Mouse (Mus musculus) gastrocnemius, adult 2 months (tissue): ENCODE results near the gene Uts2b. TPM values are rescaled to one million over a fixed set of nuclear protein-coding genes. Genes with fewer than 3 reads are reported as not detected.
"Not testable (repeated sequence)": the region's sequence is repeated elsewhere in the genome, so short reads cannot be mapped to it uniquely, and the experiment has no call there.

ENCODE experiments used
- DNase-seq: peaks from one replicate; pipeline ENCODE4 v3.0.0; 2022
- H3K27ac ChIP-seq: fragments of 200-600 bp; 2 replicates; pipeline ENCODE4 v1.8.1; 2022; ENCODE audit warnings: mild to moderate bottlenecking
- H3K4me3 ChIP-seq: fragments of 200-600 bp; 2 replicates; pipeline ENCODE4 v1.8.1; 2022; ENCODE audit warnings: mild to moderate bottlenecking, moderate library complexity
- CTCF ChIP-seq: fragments of 200-600 bp; IDR thresholded peaks from 2 replicates; pipeline ENCODE4 v1.8.1; 2022; ENCODE audit warnings: antibody characterized with exemption, mild to moderate bottlenecking, moderate library complexity
- intact Hi-C: fragments of 180-260 bp; cut with DNase I; formaldehyde crosslinking; loops from one replicate; pipeline ENCODE4 v1.15.1; 2025
- total RNA-seq, 2 experiments: library from RNA; stranded (reverse); gene quantifications; 2 replicates each; pipeline ENCODE4 v1.2.3; 2021

Gene Uts2b
- total RNA-seq, 2 experiments from 2014 or later = not detected

- DNase-seq = no peak
- Histone ChIP-seq H3K27ac (no peak overlapping the region), H3K4me3 (no peak overlapping the region)
- no peak for TF ChIP-seq CTCF
- intact Hi-C loops = no loop called here
Observed at GRCm38 (mm10) chr16:27349878-27350532, 20.0 kb downstream of the Uts2b start.

GRCm38 (mm10) chr16:27349235-27349634 lies 20.8 kb downstream of the Uts2b start:
- intact Hi-C loops = no loop called here

GRCm38 (mm10) chr16:27348359-27348758 lies 21.7 kb downstream of the Uts2b start:
- intact Hi-C loops = no loop called here
- no peak for DNase-seq
- Histone ChIP-seq H3K27ac (no peak overlapping the region), H3K4me3 (no peak overlapping the region)
- no peak for TF ChIP-seq CTCF

More at GRCm38 (mm10) chr16:27349235-27349634, 20.8 kb downstream of the Uts2b start:
- DNase-seq = no peak
- Histone ChIP-seq H3K27ac (no peak overlapping the region), H3K4me3 (no peak overlapping the region)
- no peak for TF ChIP-seq CTCF

- Histone ChIP-seq H3K27ac (no peak overlapping the region), H3K4me3 (no peak overlapping the region)
- intact Hi-C loops = no loop called here
- DNase-seq = no peak
- no peak for TF ChIP-seq CTCF
Observed at GRCm38 (mm10) chr16:27347521-27347920, 22.5 kb downstream of the Uts2b start.

- intact Hi-C loops = no loop called here
- no peak for DNase-seq
- H3K4me3 ChIP-seq = no peak overlapping the region
- no peak for TF ChIP-seq CTCF
- no peak overlapping the region for H3K27ac ChIP-seq
Observed at GRCm38 (mm10) chr16:27326463-27326862, 43.6 kb downstream of the Uts2b start.

- intact Hi-C loops = no loop called here
- DNase-seq = no peak
- H3K4me3 ChIP-seq = no peak overlapping the region
- no peak overlapping the region for H3K27ac ChIP-seq
- TF ChIP-seq CTCF = no peak
Observed at GRCm38 (mm10) chr16:27322047-27322446, 48.0 kb downstream of the Uts2b start.

GRCm38 (mm10) chr16:27319099-27319498 lies 50.9 kb downstream of the Uts2b start:
- H3K27ac ChIP-seq = no peak overlapping the region
- no peak for TF ChIP-seq CTCF

GRCm38 (mm10) chr16:27307189-27307588 lies 62.9 kb downstream of the Uts2b start, which contains the start of gene Ostn:
Gene Ostn, plus strand, starts transcription at chr16:27307489.
- DNase-seq, intact Hi-C loops, H3K4me3 ChIP-seq: not testable (repeated sequence)
- peak within 1 kb of the TSS; percentile 16; the same call in 1 of the 2 replicates for H3K27ac ChIP-seq

More at GRCm38 (mm10) chr16:27319099-27319498, 50.9 kb downstream of the Uts2b start:
- DNase-seq = no peak
- H3K4me3 ChIP-seq = no peak overlapping the region
- intact Hi-C loops = no loop called here

Other genes with a start within 250 kb of the Uts2b start
- 10 to 100 TPM; 11.8 to 11.9 TPM for gene Ostn, start 62.8 kb downstream of the Uts2b start, total RNA-seq
- gene Ccdc50, start 18.6 kb upstream of the Uts2b start, total RNA-seq = 10 to 100 TPM; 78.4 to 82.4 TPM